Mouse (Mus musculus): Measurements from ENCODE around the gene Atp5s. TPM values are rescaled to one million over a fixed set of nuclear protein-coding genes. Genes with fewer than 3 reads are reported as not detected.

The Atp5s gene
- total and polyA plus RNA-seq, 2 experiments: 8.6 to 9.9 TPM

GRCm38 (mm10) chr12:69765543-69765942 lies 40.8 kb downstream of the Atp5s start:
- no peak for DNase-seq (ENCODE audit: extremely low read depth, low read depth, low spot score)
- Histone ChIP-seq H3K4me3 (ENCODE audit: insufficient read depth, low read depth, low read length) (no peak overlapping the region), H3K79me2 (ENCODE audit: control insufficient read depth, insufficient read depth, low read length) (no peaks in the 10 kb centered on the region), H3K4me1 (ENCODE audit: control insufficient read depth, insufficient read depth, low read length) (peaks cover 5% of the 10 kb centered on the region; the same call in 1 of the 2 replicates), H3K27ac (replicated peaks; ENCODE audit: insufficient read depth, low read depth, low read length) (no peak overlapping the region), H3K27me3 (ENCODE audit: control insufficient read depth, insufficient read depth, low read length) (no peaks in the 10 kb centered on the region), H3K9ac (ENCODE audit: low read depth, low read length) (no peak overlapping the region), H3K36me3 (ENCODE audit: control insufficient read depth, insufficient read depth, low read length) (no peaks in the 10 kb centered on the region)
- WGBS: 84% methylated on average over 9 of the region's 9 CpGs
- TF ChIP-seq POLR2A (IDR thresholded peaks at IDR 0.05; ENCODE audit: extremely low read depth, insufficient read depth, low read length): no peak
- no peak for TF ChIP-seq CTCF (IDR thresholded peaks at IDR 0.05; ENCODE audit: low read depth, low read length)

- H3K79me2 ChIP-seq (ENCODE audit: control insufficient read depth, insufficient read depth, low read length): no peaks in the 10 kb centered on the region
- H3K27ac ChIP-seq (replicated peaks; ENCODE audit: insufficient read depth, low read depth, low read length): no peak overlapping the region
- H3K27me3 ChIP-seq (ENCODE audit: control insufficient read depth, insufficient read depth, low read length): no peaks in the 10 kb centered on the region
- DNase-seq (ENCODE audit: extremely low read depth, low read depth, low spot score): peak; percentile 83
- H3K4me3 ChIP-seq (ENCODE audit: insufficient read depth, low read depth, low read length): no peak overlapping the region
- H3K9ac ChIP-seq (ENCODE audit: low read depth, low read length): no peak overlapping the region
- no peak for TF ChIP-seq POLR2A (IDR thresholded peaks at IDR 0.05; ENCODE audit: extremely low read depth, insufficient read depth, low read length)
- TF ChIP-seq CTCF (IDR thresholded peaks at IDR 0.05; ENCODE audit: low read depth, low read length): no peak
- WGBS: 62% methylated on average over 10 of the region's 10 CpGs
- no peaks in the 10 kb centered on the region for H3K36me3 ChIP-seq (ENCODE audit: control insufficient read depth, insufficient read depth, low read length)
- H3K4me1 ChIP-seq (ENCODE audit: control insufficient read depth, insufficient read depth, low read length): peaks cover 5% of the 10 kb centered on the region; the same call in 1 of the 2 replicates
Measured at GRCm38 (mm10) chr12:69766185-69766904, 41.6 kb downstream of the Atp5s start.

- no peaks in the 10 kb centered on the region for H3K36me3 ChIP-seq (ENCODE audit: control insufficient read depth, insufficient read depth, low read length)
- no peak overlapping the region for H3K9ac ChIP-seq (ENCODE audit: low read depth, low read length)
- TF ChIP-seq CTCF (IDR thresholded peaks at IDR 0.05; ENCODE audit: low read depth, low read length): no peak
- no peak for TF ChIP-seq POLR2A (IDR thresholded peaks at IDR 0.05; ENCODE audit: extremely low read depth, insufficient read depth, low read length)
- no peaks in the 10 kb centered on the region for H3K79me2 ChIP-seq (ENCODE audit: control insufficient read depth, insufficient read depth, low read length)
- peak; percentile 57 for DNase-seq (ENCODE audit: extremely low read depth, low read depth, low spot score)
- H3K27me3 ChIP-seq (ENCODE audit: control insufficient read depth, insufficient read depth, low read length): no peaks in the 10 kb centered on the region
- H3K4me1 ChIP-seq (ENCODE audit: control insufficient read depth, insufficient read depth, low read length): peaks cover 5% of the 10 kb centered on the region; the same call in 1 of the 2 replicates
- no peak overlapping the region for H3K4me3 ChIP-seq (ENCODE audit: insufficient read depth, low read depth, low read length)
- H3K27ac ChIP-seq (replicated peaks; ENCODE audit: insufficient read depth, low read depth, low read length): no peak overlapping the region
- WGBS: 73% methylated on average over 9 of the region's 9 CpGs
Measured at GRCm38 (mm10) chr12:69767476-69768258, 42.9 kb downstream of the Atp5s start.

GRCm38 (mm10) chr12:69768841-69769240 lies 44.1 kb downstream of the Atp5s start:
- H3K27me3 ChIP-seq (ENCODE audit: control insufficient read depth, insufficient read depth, low read length): no peaks in the 10 kb centered on the region
- no peaks in the 10 kb centered on the region for H3K79me2 ChIP-seq (ENCODE audit: control insufficient read depth, insufficient read depth, low read length)
- no peak for DNase-seq (ENCODE audit: extremely low read depth, low read depth, low spot score)
- H3K4me1 ChIP-seq (ENCODE audit: control insufficient read depth, insufficient read depth, low read length): peaks cover 5% of the 10 kb centered on the region; the same call in 1 of the 2 replicates
- no peak for TF ChIP-seq CTCF (IDR thresholded peaks at IDR 0.05; ENCODE audit: low read depth, low read length)
- no peak for TF ChIP-seq POLR2A (IDR thresholded peaks at IDR 0.05; ENCODE audit: extremely low read depth, insufficient read depth, low read length)
- H3K9ac ChIP-seq (ENCODE audit: low read depth, low read length): no peak overlapping the region
- WGBS: 94% methylated on average over 2 of the region's 2 CpGs
- no peak overlapping the region for H3K4me3 ChIP-seq (ENCODE audit: insufficient read depth, low read depth, low read length)
- H3K27ac ChIP-seq (replicated peaks; ENCODE audit: insufficient read depth, low read depth, low read length): no peak overlapping the region
- H3K36me3 ChIP-seq (ENCODE audit: control insufficient read depth, insufficient read depth, low read length): no peaks in the 10 kb centered on the region

- Histone ChIP-seq H3K4me3 (ENCODE audit: insufficient read depth, low read depth, low read length) (no peak overlapping the region), H3K27ac (replicated peaks; ENCODE audit: insufficient read depth, low read depth, low read length) (peak overlapping the region; percentile 37), H3K4me1 (ENCODE audit: control insufficient read depth, insufficient read depth, low read length) (peaks cover 13% of the 10 kb centered on the region), H3K79me2 (ENCODE audit: control insufficient read depth, insufficient read depth, low read length) (no peaks in the 10 kb centered on the region), H3K36me3 (ENCODE audit: control insufficient read depth, insufficient read depth, low read length) (no peaks in the 10 kb centered on the region), H3K27me3 (ENCODE audit: control insufficient read depth, insufficient read depth, low read length) (no peaks in the 10 kb centered on the region), H3K9ac (ENCODE audit: low read depth, low read length) (no peak overlapping the region)
- DNase-seq (ENCODE audit: extremely low read depth, low read depth, low spot score): peak; percentile 48
- 48% methylated on average over 11 of the region's 11 CpGs for WGBS
- TF ChIP-seq CTCF (IDR thresholded peaks at IDR 0.05; ENCODE audit: low read depth, low read length) (no peak), POLR2A (IDR thresholded peaks at IDR 0.05; ENCODE audit: extremely low read depth, insufficient read depth, low read length) (no peak)
Measured at GRCm38 (mm10) chr12:69776607-69777340, 52.0 kb downstream of the Atp5s start.

All from liver, adult 2 months (tissue).